Mouse (Mus musculus): ENCODE data around the gene Pptc7. TPM values are rescaled to one million over a fixed set of nuclear protein-coding genes. Genes with fewer than 3 reads are reported as not detected.
A peak's percentile ranks its signal among the peaks of the same experiment; 100 is the strongest.
"Not testable (repeated sequence)": the region's sequence is repeated elsewhere in the genome, so short reads cannot be mapped to it uniquely, and the experiment has no call there.

Pptc7 gene
- polyA plus RNA-seq, 1 experiment: 48.0 TPM

- no peak for TF ChIP-seq CTCF (IDR thresholded peaks at IDR 0.05; ENCODE audit: control insufficient read depth, insufficient read depth, insufficient replicate concordance, low read depth, low read length)
- no peak for TF ChIP-seq POLR2A (IDR thresholded peaks at IDR 0.05; ENCODE audit: control insufficient read depth, low read depth, low read length)
- H3K4me1 ChIP-seq (ENCODE audit: control insufficient read depth, insufficient read depth, low read length): peaks cover 4% of the 10 kb centered on the region; the same call in 1 of the 2 replicates
- peaks cover 1% of the 10 kb centered on the region for H3K36me3 ChIP-seq (ENCODE audit: control insufficient read depth, insufficient read depth, low read length)
These were observed 27.5 kb downstream of the Pptc7 start for GRCm38 (mm10) chr5:122311692-122312091.

GRCm38 (mm10) chr5:122312346-122312745 is 28.2 kb downstream of the Pptc7 start:
- no peak overlapping the region for H3K4me3 ChIP-seq (ENCODE audit: control insufficient read depth, low read depth, low read length)
- no peak overlapping the region for H3K27ac ChIP-seq (ENCODE audit: control insufficient read depth, insufficient read depth, low read depth, low read length)
- TF ChIP-seq CTCF (IDR thresholded peaks at IDR 0.05; ENCODE audit: control insufficient read depth, insufficient read depth, insufficient replicate concordance, low read depth, low read length) (no peak), POLR2A (IDR thresholded peaks at IDR 0.05; ENCODE audit: control insufficient read depth, low read depth, low read length) (no peak)
- H3K36me3 ChIP-seq (ENCODE audit: control insufficient read depth, insufficient read depth, low read length): peaks cover 1% of the 10 kb centered on the region
- peaks cover 4% of the 10 kb centered on the region; the same call in 1 of the 2 replicates for H3K4me1 ChIP-seq (ENCODE audit: control insufficient read depth, insufficient read depth, low read length)
- H3K27me3 ChIP-seq (ENCODE audit: control insufficient read depth, insufficient read depth, low read length): no peaks in the 10 kb centered on the region

More at GRCm38 (mm10) chr5:122311692-122312091, 27.5 kb downstream of the Pptc7 start:
- no peaks in the 10 kb centered on the region for H3K27me3 ChIP-seq (ENCODE audit: control insufficient read depth, insufficient read depth, low read length)
- peak overlapping the region; percentile 43; the same call in 1 of the 2 replicates for H3K27ac ChIP-seq (ENCODE audit: control insufficient read depth, insufficient read depth, low read depth, low read length)
- H3K4me3 ChIP-seq (ENCODE audit: control insufficient read depth, low read depth, low read length): no peak overlapping the region

GRCm38 (mm10) chr5:122312942-122313684 is 28.9 kb downstream of the Pptc7 start:
- Histone ChIP-seq H3K27ac (ENCODE audit: control insufficient read depth, insufficient read depth, low read depth, low read length) (no peak overlapping the region), H3K4me3 (ENCODE audit: control insufficient read depth, low read depth, low read length) (no peak overlapping the region), H3K36me3 (ENCODE audit: control insufficient read depth, insufficient read depth, low read length) (peaks cover 1% of the 10 kb centered on the region), H3K27me3 (ENCODE audit: control insufficient read depth, insufficient read depth, low read length) (no peaks in the 10 kb centered on the region), H3K4me1 (ENCODE audit: control insufficient read depth, insufficient read depth, low read length) (peaks cover 4% of the 10 kb centered on the region; the same call in 1 of the 2 replicates)
- no peak for TF ChIP-seq CTCF (IDR thresholded peaks at IDR 0.05; ENCODE audit: control insufficient read depth, insufficient read depth, insufficient replicate concordance, low read depth, low read length)
- no peak for TF ChIP-seq POLR2A (IDR thresholded peaks at IDR 0.05; ENCODE audit: control insufficient read depth, low read depth, low read length)

- Histone ChIP-seq H3K4me1 (ENCODE audit: control insufficient read depth, insufficient read depth, low read length) (peaks cover 4% of the 10 kb centered on the region; the same call in 1 of the 2 replicates), H3K27me3 (ENCODE audit: control insufficient read depth, insufficient read depth, low read length) (no peaks in the 10 kb centered on the region), H3K4me3 (ENCODE audit: control insufficient read depth, low read depth, low read length) (no peak overlapping the region), H3K27ac (ENCODE audit: control insufficient read depth, insufficient read depth, low read depth, low read length) (peak overlapping the region; percentile 61), H3K36me3 (ENCODE audit: control insufficient read depth, insufficient read depth, low read length) (peaks cover 1% of the 10 kb centered on the region)
- TF ChIP-seq CTCF (IDR thresholded peaks at IDR 0.05; ENCODE audit: control insufficient read depth, insufficient read depth, insufficient replicate concordance, low read depth, low read length): peak; percentile 42; the same call in 1 of the 2 replicates
- no peak; the same call in 1 of the 2 replicates for TF ChIP-seq POLR2A (IDR thresholded peaks at IDR 0.05; ENCODE audit: control insufficient read depth, low read depth, low read length)
These were observed 31.0 kb downstream of the Pptc7 start for GRCm38 (mm10) chr5:122314966-122315667.

- H3K4me1 ChIP-seq (ENCODE audit: control insufficient read depth, insufficient read depth, low read length): peaks cover 4% of the 10 kb centered on the region; the same call in 1 of the 2 replicates
- no peak for TF ChIP-seq CTCF (IDR thresholded peaks at IDR 0.05; ENCODE audit: control insufficient read depth, insufficient read depth, insufficient replicate concordance, low read depth, low read length)
- no peak for TF ChIP-seq POLR2A (IDR thresholded peaks at IDR 0.05; ENCODE audit: control insufficient read depth, low read depth, low read length)
- H3K27me3 ChIP-seq (ENCODE audit: control insufficient read depth, insufficient read depth, low read length): no peaks in the 10 kb centered on the region
- H3K36me3 ChIP-seq (ENCODE audit: control insufficient read depth, insufficient read depth, low read length): no peaks in the 10 kb centered on the region; the same call in none of the 2 replicates
- no peak overlapping the region for H3K4me3 ChIP-seq (ENCODE audit: control insufficient read depth, low read depth, low read length)
- no peak overlapping the region for H3K27ac ChIP-seq (ENCODE audit: control insufficient read depth, insufficient read depth, low read depth, low read length)
These were observed 33.3 kb downstream of the Pptc7 start for GRCm38 (mm10) chr5:122317329-122318045.

GRCm38 (mm10) chr5:122318100-122318499 is 33.9 kb downstream of the Pptc7 start:
- Histone ChIP-seq H3K27ac (ENCODE audit: control insufficient read depth, insufficient read depth, low read depth, low read length) (no peak overlapping the region), H3K27me3 (ENCODE audit: control insufficient read depth, insufficient read depth, low read length) (no peaks in the 10 kb centered on the region), H3K36me3 (ENCODE audit: control insufficient read depth, insufficient read depth, low read length) (no peaks in the 10 kb centered on the region; the same call in none of the 2 replicates), H3K4me3 (ENCODE audit: control insufficient read depth, low read depth, low read length) (no peak overlapping the region), H3K4me1 (ENCODE audit: control insufficient read depth, insufficient read depth, low read length) (peaks cover 4% of the 10 kb centered on the region; the same call in 1 of the 2 replicates)
- TF ChIP-seq CTCF (IDR thresholded peaks at IDR 0.05; ENCODE audit: control insufficient read depth, insufficient read depth, insufficient replicate concordance, low read depth, low read length): peak; percentile 5; the same call in 1 of the 2 replicates
- no peak for TF ChIP-seq POLR2A (IDR thresholded peaks at IDR 0.05; ENCODE audit: control insufficient read depth, low read depth, low read length)

- H3K27ac ChIP-seq (ENCODE audit: control insufficient read depth, insufficient read depth, low read depth, low read length); H3K36me3 ChIP-seq (ENCODE audit: control insufficient read depth, insufficient read depth, low read length); H3K4me3 ChIP-seq (ENCODE audit: control insufficient read depth, low read depth, low read length); H3K4me1 ChIP-seq (ENCODE audit: control insufficient read depth, insufficient read depth, low read length); H3K27me3 ChIP-seq (ENCODE audit: control insufficient read depth, insufficient read depth, low read length): not testable (repeated sequence)
These were observed 34.8 kb downstream of the Pptc7 start for GRCm38 (mm10) chr5:122318976-122319375.
